Mouse (Mus musculus): ENCODE measurements around the gene Arhgef28. TPM values are rescaled to one million over a fixed set of nuclear protein-coding genes. Genes with fewer than 3 reads are reported as not detected.

The Arhgef28 gene
- polyA plus RNA-seq, 1 experiment = not detected

GRCm38 (mm10) chr13:98011931-98012341, 194.3 kb downstream of the Arhgef28 start:
- Histone ChIP-seq H3K9me3 (no peaks in the 10 kb centered on the region), H3K27me3 (replicated peaks) (peaks cover 22% of the 10 kb centered on the region), H3K4me3 (replicated peaks) (no peak overlapping the region), H3K36me3 (replicated peaks; ENCODE audit: low read length) (no peaks in the 10 kb centered on the region), H3K4me1 (peaks cover 3% of the 10 kb centered on the region; the same call in 1 of the 2 replicates)
- TF ChIP-seq FLI1 (IDR thresholded peaks at IDR 0.05; ENCODE audit: low read length) = no peak

- Histone ChIP-seq H3K4me3 (replicated peaks) (no peak overlapping the region), H3K36me3 (replicated peaks; ENCODE audit: low read length) (no peaks in the 10 kb centered on the region), H3K27me3 (replicated peaks) (peaks cover 6% of the 10 kb centered on the region), H3K4me1 (no peaks in the 10 kb centered on the region), H3K9me3 (no peaks in the 10 kb centered on the region)
- TF ChIP-seq GATA1 (IDR thresholded peaks at IDR 0.05; ENCODE audit: borderline replicate concordance, low read length) = no peak
- TF ChIP-seq FLI1 (IDR thresholded peaks at IDR 0.05; ENCODE audit: low read length) = no peak
Observed at GRCm38 (mm10) chr13:98009070-98009469, 197.2 kb downstream of the Arhgef28 start.

GRCm38 (mm10) chr13:98008588-98008987, 197.7 kb downstream of the Arhgef28 start:
- H3K9me3 ChIP-seq = no peaks in the 10 kb centered on the region
- no peak overlapping the region for H3K4me3 ChIP-seq (replicated peaks)
- no peak for TF ChIP-seq FLI1 (IDR thresholded peaks at IDR 0.05; ENCODE audit: low read length)
- no peak for TF ChIP-seq GATA1 (IDR thresholded peaks at IDR 0.05; ENCODE audit: borderline replicate concordance, low read length)
- H3K36me3 ChIP-seq (replicated peaks; ENCODE audit: low read length) = no peaks in the 10 kb centered on the region
- H3K4me1 ChIP-seq = no peaks in the 10 kb centered on the region
- H3K27me3 ChIP-seq (replicated peaks) = peaks cover 6% of the 10 kb centered on the region

GRCm38 (mm10) chr13:98005611-98006218, 200.5 kb downstream of the Arhgef28 start:
- TF ChIP-seq GATA1 (IDR thresholded peaks at IDR 0.05; ENCODE audit: borderline replicate concordance, low read length) (no peak), FLI1 (IDR thresholded peaks at IDR 0.05; ENCODE audit: low read length) (no peak)
- Histone ChIP-seq H3K4me3 (replicated peaks) (no peak overlapping the region), H3K36me3 (replicated peaks; ENCODE audit: low read length) (no peaks in the 10 kb centered on the region), H3K4me1 (peaks cover 4% of the 10 kb centered on the region; the same call in 1 of the 2 replicates), H3K9me3 (no peaks in the 10 kb centered on the region), H3K27me3 (replicated peaks) (peaks cover 6% of the 10 kb centered on the region)

DNA sequence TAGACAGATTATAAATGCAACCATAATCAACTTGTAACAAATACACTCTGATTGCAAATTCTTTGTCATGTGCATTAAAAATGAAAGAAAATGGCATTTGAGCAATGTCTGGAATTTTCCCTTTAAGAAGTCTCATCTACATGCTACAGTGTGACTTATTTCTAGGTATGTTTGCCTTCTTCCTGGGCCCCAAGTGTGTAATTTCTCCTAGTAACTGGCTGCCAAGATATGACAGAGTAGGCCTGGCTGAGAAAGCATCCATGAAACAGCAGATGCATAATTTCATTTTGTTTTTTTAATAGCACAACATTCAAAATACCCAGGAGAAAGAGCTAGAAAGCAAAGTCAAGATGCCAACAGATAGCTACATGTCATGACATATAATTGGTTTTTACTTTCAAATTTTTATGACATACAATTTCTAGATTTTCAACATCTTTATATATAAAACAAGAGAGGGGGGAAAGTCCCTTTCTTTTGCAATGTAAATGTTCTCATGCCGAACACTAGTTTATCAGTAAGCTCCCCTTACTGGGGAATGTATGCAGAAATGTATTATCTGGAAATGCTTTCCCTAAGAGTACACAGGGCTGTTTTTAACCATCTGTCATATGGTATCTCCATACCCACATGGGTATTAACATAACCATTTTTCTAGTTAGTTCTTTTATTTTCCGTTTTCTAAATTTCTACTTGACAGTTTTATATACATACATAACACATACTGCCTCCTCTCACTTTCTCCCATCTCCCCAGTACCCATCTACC, 201.4 kb downstream of the Arhgef28 start:
- no peak overlapping the region for H3K4me3 ChIP-seq (replicated peaks)
- no peak for TF ChIP-seq GATA1 (IDR thresholded peaks at IDR 0.05; ENCODE audit: borderline replicate concordance, low read length)
- TF ChIP-seq FLI1 (IDR thresholded peaks at IDR 0.05; ENCODE audit: low read length) = no peak
- H3K9me3 ChIP-seq = no peaks in the 10 kb centered on the region
- H3K4me1 ChIP-seq = peaks cover 4% of the 10 kb centered on the region; the same call in 1 of the 2 replicates
- no peaks in the 10 kb centered on the region for H3K36me3 ChIP-seq (replicated peaks; ENCODE audit: low read length)
- peaks cover 4% of the 10 kb centered on the region for H3K27me3 ChIP-seq (replicated peaks)

GRCm38 (mm10) chr13:98003690-98004089, 202.5 kb downstream of the Arhgef28 start:
- Histone ChIP-seq H3K4me1 (peaks cover 4% of the 10 kb centered on the region; the same call in 1 of the 2 replicates), H3K36me3 (replicated peaks; ENCODE audit: low read length) (no peaks in the 10 kb centered on the region), H3K9me3 (no peaks in the 10 kb centered on the region), H3K27me3 (replicated peaks) (peaks cover 4% of the 10 kb centered on the region), H3K4me3 (replicated peaks) (no peak overlapping the region)
- TF ChIP-seq GATA1 (IDR thresholded peaks at IDR 0.05; ENCODE audit: borderline replicate concordance, low read length) (no peak), FLI1 (IDR thresholded peaks at IDR 0.05; ENCODE audit: low read length) (no peak)

DNA sequence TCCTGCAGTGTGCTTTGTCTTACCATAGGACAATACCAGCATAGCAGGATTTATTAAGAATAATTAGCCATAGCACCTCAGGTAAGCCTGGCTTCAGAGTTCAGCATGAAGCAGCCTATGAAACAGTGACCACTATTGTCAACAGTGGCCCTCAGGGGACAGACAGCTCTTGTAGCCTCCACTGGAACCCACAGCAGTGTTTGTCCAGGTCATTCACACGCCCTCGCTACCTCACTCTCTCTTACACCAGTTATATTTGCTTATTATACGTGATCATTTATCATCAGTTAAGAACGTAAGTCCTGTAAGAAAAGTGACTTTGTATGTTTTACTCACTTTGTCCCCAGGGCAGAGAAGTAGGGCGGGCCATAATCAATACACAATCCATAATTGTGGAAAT, 203.6 kb downstream of the Arhgef28 start:
- Histone ChIP-seq H3K9me3 (no peaks in the 10 kb centered on the region), H3K27me3 (replicated peaks) (peaks cover 4% of the 10 kb centered on the region), H3K4me1 (peaks cover 4% of the 10 kb centered on the region; the same call in 1 of the 2 replicates), H3K36me3 (replicated peaks; ENCODE audit: low read length) (no peaks in the 10 kb centered on the region), H3K4me3 (replicated peaks) (no peak overlapping the region)
- TF ChIP-seq FLI1 (IDR thresholded peaks at IDR 0.05; ENCODE audit: low read length) (no peak), GATA1 (IDR thresholded peaks at IDR 0.05; ENCODE audit: borderline replicate concordance, low read length) (no peak)

- H3K4me1 ChIP-seq = peaks cover 4% of the 10 kb centered on the region; the same call in 1 of the 2 replicates
- H3K4me3 ChIP-seq (replicated peaks) = no peak overlapping the region
- no peaks in the 10 kb centered on the region for H3K36me3 ChIP-seq (replicated peaks; ENCODE audit: low read length)
- no peaks in the 10 kb centered on the region for H3K9me3 ChIP-seq
- TF ChIP-seq GATA1 (IDR thresholded peaks at IDR 0.05; ENCODE audit: borderline replicate concordance, low read length) (no peak), FLI1 (IDR thresholded peaks at IDR 0.05; ENCODE audit: low read length) (no peak)
- peaks cover 4% of the 10 kb centered on the region for H3K27me3 ChIP-seq (replicated peaks)
Observed at GRCm38 (mm10) chr13:98002121-98002520, 204.1 kb downstream of the Arhgef28 start.

- Histone ChIP-seq H3K4me1 (peaks cover 4% of the 10 kb centered on the region; the same call in 1 of the 2 replicates), H3K9me3 (no peaks in the 10 kb centered on the region), H3K4me3 (replicated peaks) (no peak overlapping the region), H3K27me3 (replicated peaks) (peaks cover 4% of the 10 kb centered on the region), H3K36me3 (replicated peaks; ENCODE audit: low read length) (no peaks in the 10 kb centered on the region)
- no peak for TF ChIP-seq GATA1 (IDR thresholded peaks at IDR 0.05; ENCODE audit: borderline replicate concordance, low read length)
- no peak for TF ChIP-seq FLI1 (IDR thresholded peaks at IDR 0.05; ENCODE audit: low read length)
Observed at GRCm38 (mm10) chr13:98001719-98002118, 204.5 kb downstream of the Arhgef28 start.

GRCm38 (mm10) chr13:98000841-98001240, 205.4 kb downstream of the Arhgef28 start:
- Histone ChIP-seq H3K36me3 (replicated peaks; ENCODE audit: low read length) (no peaks in the 10 kb centered on the region), H3K27me3 (replicated peaks) (peaks cover 2% of the 10 kb centered on the region), H3K4me3 (replicated peaks) (no peak overlapping the region), H3K4me1 (peaks cover 4% of the 10 kb centered on the region; the same call in 1 of the 2 replicates), H3K9me3 (no peaks in the 10 kb centered on the region)
- TF ChIP-seq GATA1 (IDR thresholded peaks at IDR 0.05; ENCODE audit: borderline replicate concordance, low read length) = no peak
- no peak for TF ChIP-seq FLI1 (IDR thresholded peaks at IDR 0.05; ENCODE audit: low read length)

Measured in megakaryocyte, embryonic 14.5 days (primary cell).